Mouse (Mus musculus) liver, adult 2 months (tissue): ENCODE results near the gene Zdhhc17. TPM values are rescaled to one million over a fixed set of nuclear protein-coding genes. Genes with fewer than 3 reads are reported as not detected.

Experiments
- DNase-seq: peaks from one replicate; pipeline ENCODE4 v3.0.0-alpha.2; 2011; ENCODE audit warnings: low read depth, low spot score; ENCODE audit errors: extremely low read depth
- H3K27ac ChIP-seq: fragments of 200-500 bp; replicated peaks from 2 replicates; pipeline ENCODE4 v1.5.1; 2012; ENCODE audit warnings: low read depth, mild to moderate bottlenecking, control low read depth, inconsistent platforms, low read length; ENCODE audit not compliant: insufficient read depth
- H3K27me3 ChIP-seq: fragments of 200-500 bp; 2 replicates; pipeline ENCODE4 v1.6.1; 2012; ENCODE audit warnings: mild to moderate bottlenecking, moderate library complexity, low read length, inconsistent platforms; ENCODE audit not compliant: control insufficient read depth, insufficient read depth
- H3K36me3 ChIP-seq: fragments of 200-500 bp; 2 replicates; pipeline ENCODE4 v1.6.1; 2012; ENCODE audit warnings: low read length, inconsistent platforms; ENCODE audit not compliant: control insufficient read depth, insufficient read depth
- H3K4me1 ChIP-seq: fragments of 200-500 bp; 2 replicates; pipeline ENCODE4 v1.6.1; 2011; ENCODE audit warnings: low read length; ENCODE audit not compliant: control insufficient read depth, insufficient read depth
- H3K4me3 ChIP-seq: fragments of 200-500 bp; 2 replicates; pipeline ENCODE4 v1.5.1; 2011; ENCODE audit warnings: low read depth, mild to moderate bottlenecking, control low read depth, low read length, moderate library complexity; ENCODE audit not compliant: insufficient read depth
- H3K79me2 ChIP-seq: fragments of 200-500 bp; 2 replicates; pipeline ENCODE4 v1.6.1; 2012; ENCODE audit warnings: inconsistent platforms, mild to moderate bottlenecking, low read length, moderate library complexity; ENCODE audit not compliant: control insufficient read depth, insufficient read depth
- H3K9ac ChIP-seq: fragments of 200-500 bp; 2 replicates; pipeline ENCODE4 v1.6.1; 2012; ENCODE audit warnings: low read depth, mild to moderate bottlenecking, control low read depth, inconsistent platforms, low read length
- CTCF ChIP-seq: fragments of 200-500 bp; IDR thresholded peaks from 2 replicates; pipeline ENCODE4 v1.5.1; 2011; ENCODE audit warnings: low read depth, low read length, control low read depth
- POLR2A ChIP-seq: fragments of 200-500 bp; IDR thresholded peaks from 2 replicates; pipeline ENCODE4 v1.6.1; 2011; ENCODE audit warnings: low read length, control low read depth; ENCODE audit not compliant: insufficient read depth; ENCODE audit errors: extremely low read depth
- WGBS: fragments of 180-500 bp; shearing (Covaris S2); methylation state at CpG from one replicate; pipeline ENCODE4 v1.1.7; 2018; 5-methylcytosine and 5-hydroxymethylcytosine counted together
- polyA plus RNA-seq: library from polyadenylated mRNA; depleted of rRNA; stranded (reverse); fragments of >200 nt; gene quantifications from 2 replicates; pipeline ENCODE4 v1.2.3, GENCODE M21; 2012
- total RNA-seq: library from RNA; depleted of rRNA; stranded (reverse); fragments of >200 nt; gene quantifications from 2 replicates; pipeline ENCODE4 v1.2.3, GENCODE M21; 2014

The Zdhhc17 gene
- total and polyA plus RNA-seq, 2 experiments: 6.3 to 17.7 TPM

GRCm38 (mm10) chr10:110999201-110999600 lies 10.7 kb downstream of the Zdhhc17 start:
- no peak for DNase-seq
- Histone ChIP-seq H3K4me1 (no peaks in the 10 kb centered on the region), H3K27ac (no peak overlapping the region), H3K36me3 (no peaks in the 10 kb centered on the region), H3K4me3 (no peak overlapping the region), H3K79me2 (peaks cover 17% of the 10 kb centered on the region), H3K27me3 (no peaks in the 10 kb centered on the region), H3K9ac (no peak overlapping the region)
- 80% methylated on average over 5 of the region's 5 CpGs for WGBS
- no peak for TF ChIP-seq CTCF
- no peak for TF ChIP-seq POLR2A

GRCm38 (mm10) chr10:110997180-110997579 lies 12.8 kb downstream of the Zdhhc17 start:
- Histone ChIP-seq H3K27ac (no peak overlapping the region), H3K79me2 (peaks cover 16% of the 10 kb centered on the region), H3K9ac (no peak overlapping the region), H3K27me3 (no peaks in the 10 kb centered on the region), H3K36me3 (no peaks in the 10 kb centered on the region), H3K4me3 (no peak overlapping the region), H3K4me1 (peaks cover 2% of the 10 kb centered on the region; the same call in 1 of the 2 replicates)
- no peak for DNase-seq
- TF ChIP-seq POLR2A: no peak
- TF ChIP-seq CTCF: no peak
- WGBS: 78% methylated on average over 6 of the region's 6 CpGs

GRCm38 (mm10) chr10:110994761-110995160 lies 15.2 kb downstream of the Zdhhc17 start:
- no peak overlapping the region for H3K27ac ChIP-seq
- DNase-seq: no peak
- H3K9ac ChIP-seq: no peak overlapping the region

GRCm38 (mm10) chr10:110993249-110993648 lies 16.7 kb downstream of the Zdhhc17 start:
- H3K36me3 ChIP-seq: no peaks in the 10 kb centered on the region
- no peak overlapping the region for H3K27ac ChIP-seq
- TF ChIP-seq CTCF (no peak), POLR2A (no peak)
- peaks cover 8% of the 10 kb centered on the region for H3K4me1 ChIP-seq
- H3K9ac ChIP-seq: no peak overlapping the region
- peaks cover 26% of the 10 kb centered on the region for H3K79me2 ChIP-seq
- 64% methylated on average over 5 of the region's 5 CpGs for WGBS
- no peak for DNase-seq
- no peaks in the 10 kb centered on the region for H3K27me3 ChIP-seq
- H3K4me3 ChIP-seq: no peak overlapping the region

More at GRCm38 (mm10) chr10:110994761-110995160, 15.2 kb downstream of the Zdhhc17 start:
- no peak overlapping the region for H3K4me3 ChIP-seq
- peaks cover 20% of the 10 kb centered on the region for H3K79me2 ChIP-seq
- no peaks in the 10 kb centered on the region for H3K36me3 ChIP-seq
- H3K4me1 ChIP-seq: peaks cover 8% of the 10 kb centered on the region
- 76% methylated on average over 5 of the region's 5 CpGs for WGBS
- TF ChIP-seq POLR2A: no peak
- TF ChIP-seq CTCF: no peak
- H3K27me3 ChIP-seq: no peaks in the 10 kb centered on the region

- H3K27me3 ChIP-seq: no peaks in the 10 kb centered on the region
- WGBS: 12% methylated on average over 9 of the region's 9 CpGs
- H3K79me2 ChIP-seq: peaks cover 19% of the 10 kb centered on the region
- TF ChIP-seq CTCF (no peak), POLR2A (no peak)
- H3K27ac ChIP-seq: no peak overlapping the region
- H3K4me1 ChIP-seq: peaks cover 8% of the 10 kb centered on the region
- H3K9ac ChIP-seq: no peak overlapping the region; the same call in 1 of the 2 replicates
- no peak overlapping the region for H3K4me3 ChIP-seq
- peak; percentile 47 for DNase-seq
- no peaks in the 10 kb centered on the region for H3K36me3 ChIP-seq
Measured at GRCm38 (mm10) chr10:110992047-110992431, 17.9 kb downstream of the Zdhhc17 start.

- Histone ChIP-seq H3K4me1 (peaks cover 8% of the 10 kb centered on the region), H3K9ac (no peak overlapping the region), H3K27me3 (no peaks in the 10 kb centered on the region), H3K4me3 (no peak overlapping the region), H3K79me2 (peaks cover 20% of the 10 kb centered on the region), H3K27ac (no peak overlapping the region), H3K36me3 (no peaks in the 10 kb centered on the region)
- TF ChIP-seq CTCF (no peak), POLR2A (no peak)
- 74% methylated on average over 6 of the region's 6 CpGs for WGBS
- DNase-seq: no peak
Measured at GRCm38 (mm10) chr10:110991307-110992046, 18.5 kb downstream of the Zdhhc17 start.
